Comparison of ENCODE assay signal across 26 mouse cellular contexts in the genomic region with DNA sequence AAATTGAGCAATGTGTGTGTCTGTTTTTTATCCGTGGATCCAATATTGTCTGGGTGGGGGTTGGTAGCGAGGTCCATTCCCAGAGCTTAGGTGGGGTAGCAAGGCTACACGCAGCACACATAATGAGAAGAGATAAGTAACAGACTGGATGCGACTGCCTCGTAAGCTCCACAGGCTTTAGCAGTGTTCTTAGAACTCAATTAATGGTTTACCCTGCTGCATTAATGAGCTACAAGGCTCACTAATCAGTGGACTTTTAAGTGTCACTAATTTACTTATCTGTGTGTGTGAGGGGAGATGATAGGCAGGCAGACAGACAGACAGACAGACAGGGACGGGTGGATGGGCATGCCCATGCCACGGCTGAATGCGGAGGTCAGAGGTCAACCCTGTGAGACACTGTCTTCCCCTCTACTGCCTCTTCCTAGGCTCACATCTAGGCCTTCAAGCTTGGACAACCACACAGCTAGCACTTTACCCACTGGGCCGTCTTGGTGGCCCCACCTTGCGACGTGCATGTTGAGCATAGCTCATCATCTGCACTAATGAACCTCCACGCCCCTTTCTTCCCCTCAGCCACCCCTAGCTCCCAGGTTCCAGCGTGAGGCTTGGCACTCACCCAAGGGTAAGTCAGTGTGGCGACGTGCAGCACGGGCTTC. TPM values are rescaled to one million over a fixed set of nuclear protein-coding genes. Genes with fewer than 3 reads are reported as not detected.
DNase-seq lines count a peak whose midpoint lies in the region; ATAC-seq and TF ChIP-seq lines count a peak whose summit lies in the region.
"Had no signal": no experiment of that assay in that cellular context is flagged by ENCODE, and none has a peak within 500 bp of the region (broad histone marks: within the 10 kb centered on the region; RNA-seq: fewer than 3 reads in every experiment).

No protein-coding gene starts in this region.

- no peak for TF ChIP-seq CTCF in G1E (IDR thresholded peaks at IDR 0.05; ENCODE audit: low read depth, low read length)
- no peak for TF ChIP-seq CTCF in kidney, adult 2 months (conservative IDR thresholded peaks at IDR 0.05; ENCODE audit: insufficient read depth, insufficient read length, low read depth, low read length)

- WGBS in embryonic facial prominence, embryonic 15.5 days = 85% methylated on average over 16 of the region's 16 CpGs
- 93% methylated on average over 16 of the region's 16 CpGs for WGBS in embryonic facial prominence, embryonic 10.5 days
- 41% methylated on average over 16 of the region's 16 CpGs for WGBS in kidney, adult 2 months
- WGBS in hindbrain, embryonic 14.5 days = 89% methylated on average over 16 of the region's 16 CpGs
- WGBS in hindbrain, embryonic 12.5 days = 91% methylated on average over 16 of the region's 16 CpGs
- WGBS in hindbrain, embryonic 13.5 days = 86% methylated on average over 16 of the region's 16 CpGs

- no peak overlapping the region for H3K4me3 ChIP-seq in embryonic facial prominence, embryonic 15.5 days (replicated peaks)
- H3K4me3 ChIP-seq in embryonic facial prominence, embryonic 10.5 days = no peak overlapping the region
- H3K4me3 ChIP-seq in G1E (ENCODE audit: low read depth, low read length) = peak overlapping the region; percentile 47; the same call in 1 of the 2 replicates
- H3K4me3 ChIP-seq in kidney, adult 2 months (ENCODE audit: insufficient read depth, low read depth, low read length) = no peak overlapping the region
- no peak overlapping the region for H3K4me3 ChIP-seq in hindbrain, embryonic 14.5 days (replicated peaks; ENCODE audit: low read length)
- H3K4me3 ChIP-seq in hindbrain, embryonic 12.5 days = no peak overlapping the region
- H3K4me3 ChIP-seq in hindbrain, embryonic 13.5 days = no peak overlapping the region
- H3K4me3 ChIP-seq: limb, embryonic 13.5 days had no signal

- H3K27me3 ChIP-seq in embryonic facial prominence, embryonic 15.5 days = no peaks in the 10 kb centered on the region
- H3K27me3 ChIP-seq in embryonic facial prominence, embryonic 10.5 days (replicated peaks; ENCODE audit: low read depth, poor library complexity, severe bottlenecking) = no peaks in the 10 kb centered on the region
- no peaks in the 10 kb centered on the region for H3K27me3 ChIP-seq in G1E (ENCODE audit: insufficient read depth, low read length)
- no peaks in the 10 kb centered on the region for H3K27me3 ChIP-seq in kidney, adult 2 months (replicated peaks; ENCODE audit: control insufficient read depth, insufficient read depth, low read length)
- H3K27me3 ChIP-seq in hindbrain, embryonic 14.5 days (ENCODE audit: control insufficient read depth, insufficient read depth, low read length) = no peaks in the 10 kb centered on the region
- H3K27me3 ChIP-seq in hindbrain, embryonic 12.5 days = no peaks in the 10 kb centered on the region
- no peaks in the 10 kb centered on the region for H3K27me3 ChIP-seq in hindbrain, embryonic 13.5 days
- H3K27me3 ChIP-seq: limb, embryonic 13.5 days had no signal

- H3K4me1 ChIP-seq in embryonic facial prominence, embryonic 15.5 days = no peaks in the 10 kb centered on the region
- H3K4me1 ChIP-seq in embryonic facial prominence, embryonic 10.5 days = no peaks in the 10 kb centered on the region
- peaks cover 78% of the 10 kb centered on the region for H3K4me1 ChIP-seq in G1E (ENCODE audit: insufficient read depth, low read depth, low read length)
- H3K4me1 ChIP-seq in kidney, adult 2 months (ENCODE audit: control insufficient read depth, insufficient read depth, low read length) = peaks cover 24% of the 10 kb centered on the region
- H3K4me1 ChIP-seq in hindbrain, embryonic 14.5 days (replicated peaks; ENCODE audit: control insufficient read depth, insufficient read depth, low read length) = no peaks in the 10 kb centered on the region
- no peaks in the 10 kb centered on the region for H3K4me1 ChIP-seq in hindbrain, embryonic 12.5 days
- H3K4me1 ChIP-seq in hindbrain, embryonic 13.5 days (replicated peaks) = no peaks in the 10 kb centered on the region
- H3K4me1 ChIP-seq: limb, embryonic 13.5 days had no signal

- 0 out of 2 replicates have a peak, but pooled peaks have one; percentile 43 for ATAC-seq in embryonic facial prominence, embryonic 15.5 days (ENCODE audit: insufficient number of reproducible peaks, low FRiP score, low TSS enrichment, low read depth)
- ATAC-seq in G1E (ENCODE audit: extremely low read depth, insufficient number of reproducible peaks, low FRiP score, poor library complexity, severe bottlenecking) = no peak
- ATAC-seq in hindbrain, embryonic 14.5 days (ENCODE audit: low FRiP score) = no peak
- ATAC-seq in hindbrain, embryonic 12.5 days (ENCODE audit: low FRiP score) = no peak
- no peak for ATAC-seq in hindbrain, embryonic 13.5 days (ENCODE audit: low FRiP score)
- ATAC-seq: forebrain, embryonic 16.5 days; midbrain, embryonic 16.5 days had no signal

- H3K27ac ChIP-seq in embryonic facial prominence, embryonic 15.5 days (replicated peaks) = no peak overlapping the region
- no peak overlapping the region for H3K27ac ChIP-seq in embryonic facial prominence, embryonic 10.5 days (replicated peaks)
- H3K27ac ChIP-seq in kidney, adult 2 months (ENCODE audit: insufficient read depth, low read depth, low read length) = peak overlapping the region; percentile 6; the same call in 1 of the 2 replicates
- H3K27ac ChIP-seq in hindbrain, embryonic 14.5 days = no peak overlapping the region
- no peak overlapping the region for H3K27ac ChIP-seq in hindbrain, embryonic 12.5 days
- H3K27ac ChIP-seq in hindbrain, embryonic 13.5 days = no peak overlapping the region
- H3K27ac ChIP-seq: limb, embryonic 13.5 days had no signal

- no peak for DNase-seq in embryonic facial prominence, embryonic 10.5 days (ENCODE audit: low spot score)
- no peak for DNase-seq in G1E (ENCODE audit: low spot score)
- DNase-seq in kidney, adult 2 months = peak; percentile 91
- DNase-seq in kidney, postnatal 14 days = peak; percentile 82
- no peak for DNase-seq in hindbrain, embryonic 14.5 days (ENCODE audit: low spot score)
- DNase-seq: adrenal gland, postnatal 25 days; cerebellum, adult 11 months; cerebellum, postnatal 14 days; gastrocnemius, postnatal 25 days; lung, embryonic 14.5 days; lung, postnatal 4 days; thymus, postnatal 25 days had no signal

- no peak overlapping the region for H3K9ac ChIP-seq in embryonic facial prominence, embryonic 15.5 days
- no peak overlapping the region for H3K9ac ChIP-seq in hindbrain, embryonic 14.5 days
- H3K9ac ChIP-seq in hindbrain, embryonic 12.5 days = no peak overlapping the region
- H3K9ac ChIP-seq in hindbrain, embryonic 13.5 days = no peak overlapping the region
- H3K9ac ChIP-seq: limb, embryonic 13.5 days; lung, embryonic 14.5 days had no signal

- peaks cover 93% of the 10 kb centered on the region for H3K36me3 ChIP-seq in embryonic facial prominence, embryonic 15.5 days
- peaks cover 100% of the 10 kb centered on the region for H3K36me3 ChIP-seq in embryonic facial prominence, embryonic 10.5 days (replicated peaks)
- peaks cover 100% of the 10 kb centered on the region for H3K36me3 ChIP-seq in G1E (replicated peaks)
- no peaks in the 10 kb centered on the region; the same call in 1 of the 2 replicates for H3K36me3 ChIP-seq in kidney, adult 2 months (ENCODE audit: control insufficient read depth, insufficient read depth, low read length)
- H3K36me3 ChIP-seq in hindbrain, embryonic 14.5 days (replicated peaks; ENCODE audit: control insufficient read depth, insufficient read depth) = peaks cover 99% of the 10 kb centered on the region
- peaks cover 97% of the 10 kb centered on the region for H3K36me3 ChIP-seq in hindbrain, embryonic 12.5 days
- peaks cover 99% of the 10 kb centered on the region for H3K36me3 ChIP-seq in hindbrain, embryonic 13.5 days

- no peaks in the 10 kb centered on the region for H3K9me3 ChIP-seq in embryonic facial prominence, embryonic 15.5 days (replicated peaks)
- no peaks in the 10 kb centered on the region for H3K9me3 ChIP-seq in embryonic facial prominence, embryonic 10.5 days
- no peaks in the 10 kb centered on the region for H3K9me3 ChIP-seq in G1E (replicated peaks)
- H3K9me3 ChIP-seq in hindbrain, embryonic 14.5 days (ENCODE audit: control insufficient read depth, low read length) = no peaks in the 10 kb centered on the region
- H3K9me3 ChIP-seq in hindbrain, embryonic 12.5 days (replicated peaks) = no peaks in the 10 kb centered on the region
- H3K9me3 ChIP-seq in hindbrain, embryonic 13.5 days = no peaks in the 10 kb centered on the region
- H3K9me3 ChIP-seq: limb, embryonic 13.5 days had no signal

- H3K4me2 ChIP-seq in embryonic facial prominence, embryonic 15.5 days (replicated peaks) = no peak overlapping the region
- no peak overlapping the region for H3K4me2 ChIP-seq in hindbrain, embryonic 14.5 days (replicated peaks)
- H3K4me2 ChIP-seq in hindbrain, embryonic 12.5 days (replicated peaks) = no peak overlapping the region
- H3K4me2 ChIP-seq in hindbrain, embryonic 13.5 days = no peak overlapping the region
- H3K4me2 ChIP-seq: limb, embryonic 13.5 days; lung, embryonic 14.5 days had no signal

- TF ChIP-seq POLR2A in kidney, adult 2 months (IDR thresholded peaks at IDR 0.05; ENCODE audit: low read depth, low read length) = no peak

RNA-seq across cellular contexts. Expression of gene Gm5475, which starts 21.2 kb away (rescaled TPM):
- 0.07 TPM in 1 of 2 replicates, not detected in the other for polyA plus RNA-seq in embryonic facial prominence, embryonic 15.5 days (2015; fragmentation: Nextera tagmentation; extraction: Ambion mirVana)
- 0.05 TPM in 1 of 2 replicates, not detected in the other for polyA plus RNA-seq in embryonic facial prominence, embryonic 10.5 days (2016; fragmentation: Nextera tagmentation; extraction: Ambion mirVana)
- not detected in 2 replicates for total RNA-seq in G1E (2014; fragmentation: Nextera tagmentation)
- total RNA-seq in G1E (2017) = 0.05 and 0.17 TPM in 2 replicates
- polyA plus RNA-seq in G1E (2012) = not detected in 2 replicates
- 1.2 TPM in 2 replicates for polyA plus RNA-seq in kidney, adult 2 months (2012; rRNA removed)
- polyA plus RNA-seq in hindbrain, embryonic 14.5 days (2014; fragmentation: Nextera tagmentation; extraction: Ambion mirVana) = 0.13 and 0.15 TPM in 2 replicates
- 0.12 TPM in 1 of 2 replicates, not detected in the other for polyA plus RNA-seq in hindbrain, embryonic 12.5 days (2016; fragmentation: Nextera tagmentation; extraction: Ambion mirVana)
- polyA plus RNA-seq in hindbrain, embryonic 13.5 days (2015; fragmentation: Nextera tagmentation; extraction: Ambion mirVana) = 0.10 and 0.14 TPM in 2 replicates
- total RNA-seq: adrenal gland, postnatal 25 days; gastrocnemius, postnatal 25 days; heart, adult 8-10 months; hematopoietic stem cell, adult 5-6 weeks; layer of hippocampus, adult 8-10 months; neutrophil, adult 5-6 weeks had no signal
- polyA plus RNA-seq: embryonic facial prominence, embryonic 14.5 days; heart, embryonic 16.5 days; lung, embryonic 14.5 days had no signal

RNA-seq across cellular contexts. Expression of gene Slc11a2, which starts 24.2 kb away (rescaled TPM):
- polyA plus RNA-seq in embryonic facial prominence, embryonic 15.5 days (2015; fragmentation: Nextera tagmentation; extraction: Ambion mirVana) = 23.6 and 25.9 TPM in 2 replicates
- 25.0 and 28.3 TPM in 2 replicates for polyA plus RNA-seq in embryonic facial prominence, embryonic 10.5 days (2016; fragmentation: Nextera tagmentation; extraction: Ambion mirVana)
- total RNA-seq in G1E (2014; fragmentation: Nextera tagmentation) (66.1 and 95.4 TPM in 2 replicates), G1E (2017) (34.6 and 35.7 TPM in 2 replicates)
- 4.5 and 5.4 TPM in 2 replicates for polyA plus RNA-seq in G1E (2012)
- 97.1 and 109 TPM in 2 replicates for polyA plus RNA-seq in kidney, adult 2 months (2012; rRNA removed)
- 18.5 and 18.6 TPM in 2 replicates for polyA plus RNA-seq in hindbrain, embryonic 14.5 days (2014; fragmentation: Nextera tagmentation; extraction: Ambion mirVana)
- polyA plus RNA-seq in hindbrain, embryonic 12.5 days (2016; fragmentation: Nextera tagmentation; extraction: Ambion mirVana) = 24.6 and 25.8 TPM in 2 replicates
- polyA plus RNA-seq in hindbrain, embryonic 13.5 days (2015; fragmentation: Nextera tagmentation; extraction: Ambion mirVana) = 23.8 and 24.1 TPM in 2 replicates

RNA-seq across cellular contexts. Expression of gene Higd1c, which starts 36.4 kb away (rescaled TPM):
- polyA plus RNA-seq in embryonic facial prominence, embryonic 15.5 days (2015; fragmentation: Nextera tagmentation; extraction: Ambion mirVana) = not detected in 2 replicates
- polyA plus RNA-seq in embryonic facial prominence, embryonic 10.5 days (2016; fragmentation: Nextera tagmentation; extraction: Ambion mirVana) = not detected in 2 replicates
- total RNA-seq in G1E (2014; fragmentation: Nextera tagmentation) (not detected in 2 replicates), G1E (2017) (not detected in 2 replicates)
- not detected in 2 replicates for polyA plus RNA-seq in G1E (2012)
- polyA plus RNA-seq in kidney, adult 2 months (2012; rRNA removed) = 0.97 and 2.0 TPM in 2 replicates
- polyA plus RNA-seq in hindbrain, embryonic 14.5 days (2014; fragmentation: Nextera tagmentation; extraction: Ambion mirVana) = not detected in 2 replicates
- not detected in 2 replicates for polyA plus RNA-seq in hindbrain, embryonic 12.5 days (2016; fragmentation: Nextera tagmentation; extraction: Ambion mirVana)
- not detected in 2 replicates for polyA plus RNA-seq in hindbrain, embryonic 13.5 days (2015; fragmentation: Nextera tagmentation; extraction: Ambion mirVana)
- total RNA-seq: gastrocnemius, postnatal 25 days; heart, adult 8-10 months; hematopoietic stem cell, adult 5-6 weeks; layer of hippocampus, adult 8-10 months; left cerebral cortex, adult 8-10 months; neutrophil, adult 5-6 weeks had no signal
- polyA plus RNA-seq: embryonic facial prominence, embryonic 14.5 days; forebrain, embryonic 16.5 days; heart, embryonic 16.5 days; limb, embryonic 13.5 days; lung, embryonic 14.5 days; midbrain, embryonic 16.5 days; testis, adult 2 months had no signal

RNA-seq across cellular contexts. Expression of gene Mettl7a2, which starts 47.7 kb away (rescaled TPM):
- not detected in 2 replicates for polyA plus RNA-seq in embryonic facial prominence, embryonic 15.5 days (2015; fragmentation: Nextera tagmentation; extraction: Ambion mirVana)
- polyA plus RNA-seq in embryonic facial prominence, embryonic 10.5 days (2016; fragmentation: Nextera tagmentation; extraction: Ambion mirVana) = not detected in 2 replicates
- 2.2 TPM in 1 of 2 replicates, not detected in the other for total RNA-seq in G1E (2014; fragmentation: Nextera tagmentation)
- 2.1 and 3.1 TPM in 2 replicates for total RNA-seq in G1E (2017)
- 2.4 TPM in 2 replicates for polyA plus RNA-seq in G1E (2012)
- 74.0 and 96.6 TPM in 2 replicates for polyA plus RNA-seq in kidney, adult 2 months (2012; rRNA removed)
- polyA plus RNA-seq in hindbrain, embryonic 14.5 days (2014; fragmentation: Nextera tagmentation; extraction: Ambion mirVana) = not detected in 2 replicates
- not detected in 2 replicates for polyA plus RNA-seq in hindbrain, embryonic 12.5 days (2016; fragmentation: Nextera tagmentation; extraction: Ambion mirVana)
- polyA plus RNA-seq in hindbrain, embryonic 13.5 days (2015; fragmentation: Nextera tagmentation; extraction: Ambion mirVana) = not detected in 2 replicates
- total RNA-seq: hematopoietic stem cell, adult 5-6 weeks; neutrophil, adult 5-6 weeks had no signal
- polyA plus RNA-seq: embryonic facial prominence, embryonic 14.5 days; forebrain, embryonic 16.5 days; heart, embryonic 16.5 days; lung, embryonic 14.5 days; midbrain, embryonic 16.5 days; testis, adult 2 months had no signal

RNA-seq across cellular contexts. Expression of gene Methig1, which starts 47.8 kb away (rescaled TPM):
- polyA plus RNA-seq in embryonic facial prominence, embryonic 15.5 days (2015; fragmentation: Nextera tagmentation; extraction: Ambion mirVana) = not detected in 2 replicates
- polyA plus RNA-seq in embryonic facial prominence, embryonic 10.5 days (2016; fragmentation: Nextera tagmentation; extraction: Ambion mirVana) = not detected in 2 replicates
- not detected in 2 replicates for total RNA-seq in G1E (2014; fragmentation: Nextera tagmentation)
- not detected in 2 replicates for total RNA-seq in G1E (2017)
- polyA plus RNA-seq in G1E (2012) = 0.11 and 0.22 TPM in 2 replicates
- polyA plus RNA-seq in kidney, adult 2 months (2012; rRNA removed) = 16.5 and 16.6 TPM in 2 replicates
- polyA plus RNA-seq in hindbrain, embryonic 14.5 days (2014; fragmentation: Nextera tagmentation; extraction: Ambion mirVana) = 0.27 TPM in 1 of 2 replicates, not detected in the other
- 0.16 TPM in 1 of 2 replicates, not detected in the other for polyA plus RNA-seq in hindbrain, embryonic 12.5 days (2016; fragmentation: Nextera tagmentation; extraction: Ambion mirVana)
- 0.62 TPM in 1 of 2 replicates, not detected in the other for polyA plus RNA-seq in hindbrain, embryonic 13.5 days (2015; fragmentation: Nextera tagmentation; extraction: Ambion mirVana)
- total RNA-seq: gastrocnemius, postnatal 25 days; hematopoietic stem cell, adult 5-6 weeks; layer of hippocampus, adult 8-10 months; neutrophil, adult 5-6 weeks had no signal
- polyA plus RNA-seq: embryonic facial prominence, embryonic 14.5 days; forebrain, embryonic 16.5 days; heart, embryonic 16.5 days; lung, embryonic 14.5 days; midbrain, embryonic 16.5 days; testis, adult 2 months had no signal

Comparison
In these comparisons a context has a peak if more than half of its experiments do, and no peak if none do; other contexts are left out.
1. DNase-seq: peak in kidney, adult 2 months (single experiment) and kidney, postnatal 14 days (single experiment); none in embryonic facial prominence, embryonic 10.5 days (single experiment), G1E (single experiment) and hindbrain, embryonic 14.5 days (single experiment).